Mouse (Mus musculus) hindbrain, embryonic 12.5 days (tissue): Measurements from ENCODE around the gene Zfp873. TPM values are rescaled to one million over a fixed set of nuclear protein-coding genes. Genes with fewer than 3 reads are reported as not detected.
"Not testable (repeated sequence)": the region's sequence is repeated elsewhere in the genome, so short reads cannot be mapped to it uniquely, and the experiment has no call there.

ENCODE experiments used
- ATAC-seq: fragments of 200-750 bp; cut with Nextera tagmentation; 2 replicates; pipeline ENCODE4 v1.8.0; 2017; ENCODE audit warnings: moderate TSS enrichment; ENCODE audit not compliant: low FRiP score
- H3K27ac ChIP-seq: fragments of 300-500 bp; sonication (generic); 2 replicates; pipeline ENCODE4 v1.5.1; 2016; ENCODE audit warnings: mild to moderate bottlenecking
- H3K27me3 ChIP-seq: fragments of 300-500 bp; sonication (generic); 2 replicates; pipeline ENCODE4 v1.6.1; 2016; ENCODE audit warnings: mild to moderate bottlenecking
- H3K36me3 ChIP-seq: fragments of 300-500 bp; sonication (generic); 2 replicates; pipeline ENCODE4 v1.6.1; 2016; ENCODE audit warnings: mild to moderate bottlenecking
- H3K4me1 ChIP-seq: fragments of 300-500 bp; sonication (generic); 2 replicates; pipeline ENCODE4 v1.6.1; 2016
- H3K4me2 ChIP-seq: fragments of 300-500 bp; sonication (generic); replicated peaks from 2 replicates; pipeline ENCODE4 v1.6.1; 2016; ENCODE audit warnings: mild to moderate bottlenecking
- H3K4me3 ChIP-seq: fragments of 300-500 bp; sonication (generic); 2 replicates; pipeline ENCODE4 v1.5.1; 2016; ENCODE audit warnings: mild to moderate bottlenecking
- H3K9ac ChIP-seq: fragments of 300-500 bp; sonication (generic); 2 replicates; pipeline ENCODE4 v1.6.1; 2016; ENCODE audit warnings: mild to moderate bottlenecking, moderate library complexity
- H3K9me3 ChIP-seq: fragments of 300-500 bp; sonication (generic); replicated peaks from 2 replicates; pipeline ENCODE4 v1.6.1; 2016; ENCODE audit warnings: mild to moderate bottlenecking
- WGBS: fragments of 180-500 bp; shearing (Covaris S2); methylation state at CpG from one replicate; pipeline ENCODE4 v1.1.7; 2016; 5-methylcytosine and 5-hydroxymethylcytosine counted together
- polyA plus RNA-seq: library from polyadenylated mRNA; unstranded; fragments of >200 nt; fragmentation: Nextera tagmentation; extraction: Ambion mirVana; gene quantifications from 2 replicates; pipeline ENCODE4 v1.2.1, GENCODE M21; 2016

Gene Zfp873
- 13.1 and 15.3 TPM in 2 replicates for polyA plus RNA-seq

DNA sequence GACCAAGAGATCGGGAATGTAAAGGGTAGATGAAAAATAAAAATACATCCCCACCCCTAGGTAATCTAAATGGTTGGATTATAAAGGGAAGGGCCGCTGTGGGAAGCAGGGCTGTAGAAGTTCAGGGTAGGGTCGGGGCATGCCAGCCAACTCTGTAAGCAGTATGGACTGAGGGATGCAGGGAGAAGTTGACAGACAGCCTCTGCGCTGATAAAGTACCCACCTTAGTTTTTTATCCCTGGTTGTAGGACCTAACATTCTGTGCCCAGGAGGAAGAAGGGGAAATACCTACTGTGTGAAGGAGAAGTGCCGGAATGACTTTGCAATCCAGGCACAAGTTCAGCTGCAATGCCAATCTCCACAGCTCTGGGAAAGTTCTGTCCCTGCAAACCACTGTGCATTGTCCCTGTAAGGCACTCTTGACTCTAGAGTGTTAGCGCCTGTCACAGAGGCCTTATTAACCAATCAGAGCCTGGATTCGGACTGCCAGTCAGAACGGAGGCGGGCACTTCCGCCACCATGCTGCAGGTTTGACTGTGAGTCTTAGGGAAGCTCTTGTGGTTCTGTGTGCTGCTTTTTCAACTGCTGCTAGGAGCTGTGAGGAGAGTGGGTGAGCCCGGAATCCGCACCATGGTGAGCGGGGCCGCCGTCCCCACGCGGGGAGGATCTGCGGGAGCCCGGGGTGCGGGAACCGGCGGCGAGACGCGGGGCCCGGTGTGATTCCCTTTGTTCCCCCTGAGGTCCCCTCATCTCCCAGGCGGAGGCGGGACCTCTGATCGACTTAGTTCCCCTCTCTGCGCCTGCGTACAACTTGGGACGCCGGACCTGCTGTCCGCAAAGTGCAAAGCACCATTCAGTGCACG is at the start of gene Zfp873:
TSS of gene Zfp873 (plus strand) at position 527 of the 863 bp plus-strand sequence.
- Histone ChIP-seq H3K4me3 (peak within 1 kb of the TSS; percentile 48), H3K36me3 (peaks cover 23% of the 10 kb centered on the region), H3K4me2 (peak within 1 kb of the TSS; percentile 48), H3K27me3 (no peaks in the 10 kb centered on the region), H3K9me3 (peaks cover 59% of the 10 kb centered on the region), H3K27ac (peak within 1 kb of the TSS; percentile 90), H3K4me1 (peaks cover 5% of the 10 kb centered on the region; the same call in 1 of the 2 replicates), H3K9ac (peak within 1 kb of the TSS; percentile 70)
- ATAC-seq: peak; percentile 99
- WGBS: 10% methylated on average over 35 of the region's 35 CpGs

- H3K27ac ChIP-seq, H3K9ac ChIP-seq, ATAC-seq, H3K27me3 ChIP-seq, H3K4me1 ChIP-seq, H3K4me2 ChIP-seq, H3K4me3 ChIP-seq: not testable (repeated sequence)
- Histone ChIP-seq H3K9me3 (peaks cover 30% of the 10 kb centered on the region), H3K36me3 (peaks cover 25% of the 10 kb centered on the region)
- WGBS: 100% methylated on average over 1 of the region's 1 CpGs
Observed at GRCm38 (mm10) chr10:82003209-82003608, 44.7 kb upstream of the Zfp873 start.

- H3K4me2 ChIP-seq, H3K27me3 ChIP-seq, H3K27ac ChIP-seq, ATAC-seq, H3K4me3 ChIP-seq, H3K4me1 ChIP-seq, H3K9ac ChIP-seq: not testable (repeated sequence)
- Histone ChIP-seq H3K9me3 (peaks cover 28% of the 10 kb centered on the region), H3K36me3 (peaks cover 33% of the 10 kb centered on the region)
- WGBS: 48% methylated on average over 2 of the region's 2 CpGs
Observed at GRCm38 (mm10) chr10:82004822-82005221, 43.1 kb upstream of the Zfp873 start.

GRCm38 (mm10) chr10:82042191-82042590 is 5.7 kb upstream of the Zfp873 start:
- H3K36me3 ChIP-seq: no peaks in the 10 kb centered on the region
- H3K9ac ChIP-seq: no peak overlapping the region
- no peak for ATAC-seq
- no peak overlapping the region for H3K4me3 ChIP-seq
- no peak overlapping the region for H3K4me2 ChIP-seq
- WGBS: 65% methylated on average over 2 of the region's 2 CpGs
- H3K27ac ChIP-seq: no peak overlapping the region
- no peaks in the 10 kb centered on the region for H3K4me1 ChIP-seq
- H3K27me3 ChIP-seq: no peaks in the 10 kb centered on the region
- H3K9me3 ChIP-seq: peaks cover 30% of the 10 kb centered on the region

DNA sequence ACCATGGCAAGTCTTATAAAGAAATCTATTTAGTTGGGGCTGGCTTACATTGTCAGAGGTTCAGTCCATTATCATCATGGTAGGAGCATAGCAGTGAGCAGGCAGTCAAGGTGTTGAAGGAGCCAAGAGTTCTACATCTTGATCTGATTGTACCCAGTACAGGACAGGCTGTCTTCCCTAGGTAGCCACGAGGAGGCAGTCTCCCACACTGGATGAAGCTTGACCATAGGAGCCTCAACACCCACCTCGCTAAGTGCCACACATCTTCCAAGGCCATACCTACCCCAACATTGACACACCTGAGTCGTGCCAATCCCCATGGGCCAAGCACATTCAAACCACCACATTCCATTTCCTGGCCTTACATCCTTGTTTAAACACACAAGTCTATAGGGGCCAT is 1.3 kb upstream of the Zfp873 start:
- WGBS: 74% methylated on average over 3 of the region's 3 CpGs
- Histone ChIP-seq H3K9me3 (peaks cover 47% of the 10 kb centered on the region), H3K27me3 (no peaks in the 10 kb centered on the region), H3K4me1 (peaks cover 5% of the 10 kb centered on the region; the same call in 1 of the 2 replicates), H3K27ac (no peak overlapping the region), H3K36me3 (peaks cover 12% of the 10 kb centered on the region; the same call in 1 of the 2 replicates), H3K9ac (no peak overlapping the region), H3K4me3 (no peak overlapping the region), H3K4me2 (no peak overlapping the region)
- no peak for ATAC-seq

DNA sequence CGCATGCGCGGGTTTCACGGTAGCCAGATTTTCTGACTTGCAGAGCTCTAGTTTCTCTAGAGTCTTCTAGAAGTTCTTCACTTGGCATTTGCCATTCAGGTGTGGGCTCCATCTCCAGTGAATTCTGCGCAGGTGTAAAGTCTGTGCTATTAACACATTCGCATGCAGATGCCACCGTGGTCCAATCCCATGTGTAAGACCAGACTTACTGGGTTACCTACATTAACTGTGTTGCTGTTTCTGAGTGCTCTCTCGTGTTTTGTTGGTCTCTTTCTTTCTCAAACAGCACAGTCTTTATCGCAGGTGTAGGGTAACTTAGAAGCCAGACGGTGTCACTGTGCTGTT is 509 bp downstream of the Zfp873 start:
- H3K4me1 ChIP-seq, H3K27me3 ChIP-seq: not testable (repeated sequence)
- Histone ChIP-seq H3K27ac (peak overlapping the region; percentile 90), H3K36me3 (peaks cover 28% of the 10 kb centered on the region), H3K9me3 (peaks cover 64% of the 10 kb centered on the region), H3K4me3 (peak overlapping the region; percentile 48), H3K9ac (peak overlapping the region; percentile 70), H3K4me2 (peak overlapping the region; percentile 48)
- peak; percentile 46 for ATAC-seq
- 30% methylated on average over 10 of the region's 10 CpGs for WGBS

DNA sequence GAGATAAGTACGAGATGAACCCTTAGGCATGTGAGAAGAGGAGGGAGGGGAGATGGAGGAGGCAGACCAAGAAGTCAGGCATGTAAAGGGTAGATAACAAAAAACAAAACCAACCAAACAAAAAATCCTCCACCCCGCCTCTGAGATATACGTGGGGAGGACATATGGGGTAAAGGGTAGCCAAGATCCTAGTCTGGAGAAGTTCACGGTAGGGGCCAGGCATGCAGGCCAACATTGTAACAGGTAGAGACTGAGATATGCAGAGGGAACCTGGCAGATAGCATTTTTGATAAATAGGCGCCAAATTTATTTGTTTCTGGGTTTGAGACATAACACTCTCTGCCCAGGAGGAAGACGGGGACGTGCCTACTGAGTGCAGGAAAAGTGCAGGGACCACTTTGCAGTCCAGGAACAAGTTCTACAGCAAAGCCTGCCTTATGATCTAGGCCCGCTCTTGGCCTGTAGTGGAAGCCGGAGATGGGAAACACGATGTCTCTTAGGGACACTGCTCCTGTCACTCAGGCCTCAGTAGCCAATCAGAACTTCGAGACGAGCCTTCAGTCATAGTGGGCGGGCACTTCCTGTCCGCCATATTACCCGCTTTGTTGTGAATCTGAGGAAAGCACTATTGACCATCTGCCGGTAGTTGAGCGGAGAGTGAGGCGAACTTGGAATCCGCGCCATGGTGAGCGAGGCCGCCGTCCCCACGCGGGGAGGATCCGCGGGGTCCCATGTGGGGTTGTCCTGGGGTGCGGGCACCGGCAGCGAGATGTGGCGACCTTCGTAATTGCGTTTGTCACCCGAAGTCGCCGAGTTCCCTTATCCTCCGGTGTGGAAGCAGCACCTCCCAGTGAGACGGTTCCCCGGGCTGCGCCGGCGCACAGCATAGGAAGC is 35.1 kb downstream of the Zfp873 start, which contains the start of gene BC024063:
TSS of gene BC024063 (plus strand) at position 626 of the 894 bp plus-strand sequence.
- peak within 1 kb of the TSS; percentile 44 for H3K4me2 ChIP-seq
- H3K9ac ChIP-seq: peak within 1 kb of the TSS; percentile 50
- H3K27me3 ChIP-seq, H3K9me3 ChIP-seq, H3K36me3 ChIP-seq, H3K4me1 ChIP-seq: not testable (repeated sequence)
- peak within 1 kb of the TSS; percentile 86 for H3K27ac ChIP-seq
- 19% methylated on average over 42 of the region's 42 CpGs for WGBS
- peak within 1 kb of the TSS; percentile 47 for H3K4me3 ChIP-seq
- peak; percentile 97 for ATAC-seq

DNA sequence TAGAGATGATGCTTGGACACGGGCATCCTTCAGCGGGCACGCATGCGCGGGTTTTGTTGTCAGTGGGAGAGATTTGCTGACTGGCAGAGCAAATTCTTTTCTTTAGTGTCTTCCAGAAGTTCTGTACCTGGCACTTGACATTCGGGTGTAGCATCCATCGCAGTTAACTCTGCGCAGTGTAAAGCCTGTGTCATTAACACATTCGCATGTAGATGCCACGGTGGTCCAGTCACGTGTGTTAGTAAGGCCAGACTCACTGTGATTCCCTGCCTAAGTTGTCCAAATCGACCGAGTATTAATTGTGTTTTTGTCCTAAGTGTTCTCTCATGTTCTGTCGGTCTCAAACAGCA is 35.7 kb downstream of the Zfp873 start:
- H3K27ac ChIP-seq: not testable (repeated sequence)
- ATAC-seq: peak; percentile 51
- 25% methylated on average over 14 of the region's 14 CpGs for WGBS

More for the DNA sequence above, 35.7 kb downstream of the Zfp873 start:
- Histone ChIP-seq H3K9ac (peak overlapping the region; percentile 50; the same call in 1 of the 2 replicates), H3K4me2 (peak overlapping the region; percentile 44), H3K4me3 (peak overlapping the region; percentile 47)
- not testable (repeated sequence) for H3K9me3 ChIP-seq, H3K4me1 ChIP-seq, H3K27me3 ChIP-seq, H3K36me3 ChIP-seq

Other genes with a start within 250 kb of the Zfp873 start
- 2.3 and 2.9 TPM in 2 replicates for gene Gm4767, start 235.9 kb upstream of the Zfp873 start, polyA plus RNA-seq
- 10.2 and 13.7 TPM in 2 replicates for gene Gm32687, start 184.2 kb upstream of the Zfp873 start, polyA plus RNA-seq
- gene Zfp781, start 117.6 kb upstream of the Zfp873 start, polyA plus RNA-seq: 3.6 and 6.6 TPM in 2 replicates
- 6.8 and 7.3 TPM in 2 replicates for gene BC024063, start 35.2 kb downstream of the Zfp873 start, polyA plus RNA-seq
- 6.3 and 7.1 TPM in 2 replicates for gene AU041133, start 79.9 kb downstream of the Zfp873 start, polyA plus RNA-seq
- 15.8 and 17.4 TPM in 2 replicates for gene Zfp938, start 193.2 kb downstream of the Zfp873 start, polyA plus RNA-seq